Mouse (Mus musculus): ENCODE measurements at regions not wholly inside any gene's neighbourhood (a gene's known extent, or its start where the extent isn't known, plus 50 kb on each side); places are given as distances from the start of the nearest gene placed in this dataset.
A peak's percentile ranks its signal among the peaks of the same experiment; 100 is the strongest.

DNA sequence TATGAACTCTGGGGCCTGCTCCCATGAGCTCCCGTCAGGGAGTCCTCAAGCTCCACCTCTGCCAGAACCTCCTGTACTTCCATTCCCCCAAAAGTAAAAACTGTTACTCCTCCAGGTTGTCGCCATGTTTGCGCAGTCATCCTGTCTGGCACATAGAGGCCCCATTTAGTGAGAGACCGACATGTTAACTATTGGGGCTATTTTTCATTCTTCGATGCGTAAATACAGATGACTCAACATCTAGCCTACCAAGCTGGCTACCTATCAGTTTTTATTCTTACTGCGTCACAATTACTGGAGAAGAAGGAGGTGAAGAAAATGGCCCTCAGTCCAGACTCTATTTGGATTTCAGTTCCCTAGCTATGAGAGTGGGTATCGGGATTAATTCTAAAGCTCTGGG, 182.9 kb upstream of the Mkln1 start:
- H3K4me1 ChIP-seq (replicated peaks; ENCODE audit: control insufficient read depth, insufficient read depth, low read length): peaks cover 23% of the 10 kb centered on the region
- H3K36me3 ChIP-seq (replicated peaks; ENCODE audit: control insufficient read depth, insufficient read depth): no peaks in the 10 kb centered on the region
- ATAC-seq (ENCODE audit: low FRiP score) (no peak), DNase-seq (ENCODE audit: low spot score) (no peak)
- H3K27me3 ChIP-seq (ENCODE audit: control insufficient read depth, insufficient read depth, low read length): peaks cover 31% of the 10 kb centered on the region
- no peaks in the 10 kb centered on the region for H3K9me3 ChIP-seq (ENCODE audit: control insufficient read depth, low read length)
- H3K4me2 ChIP-seq (replicated peaks): peak overlapping the region; percentile 100
- no peak overlapping the region for H3K27ac ChIP-seq
- peak overlapping the region; percentile 81 for H3K4me3 ChIP-seq (replicated peaks; ENCODE audit: low read length)
- WGBS: 75% methylated on average over 8 of the region's 8 CpGs
- peak overlapping the region; percentile 74 for H3K9ac ChIP-seq

DNA sequence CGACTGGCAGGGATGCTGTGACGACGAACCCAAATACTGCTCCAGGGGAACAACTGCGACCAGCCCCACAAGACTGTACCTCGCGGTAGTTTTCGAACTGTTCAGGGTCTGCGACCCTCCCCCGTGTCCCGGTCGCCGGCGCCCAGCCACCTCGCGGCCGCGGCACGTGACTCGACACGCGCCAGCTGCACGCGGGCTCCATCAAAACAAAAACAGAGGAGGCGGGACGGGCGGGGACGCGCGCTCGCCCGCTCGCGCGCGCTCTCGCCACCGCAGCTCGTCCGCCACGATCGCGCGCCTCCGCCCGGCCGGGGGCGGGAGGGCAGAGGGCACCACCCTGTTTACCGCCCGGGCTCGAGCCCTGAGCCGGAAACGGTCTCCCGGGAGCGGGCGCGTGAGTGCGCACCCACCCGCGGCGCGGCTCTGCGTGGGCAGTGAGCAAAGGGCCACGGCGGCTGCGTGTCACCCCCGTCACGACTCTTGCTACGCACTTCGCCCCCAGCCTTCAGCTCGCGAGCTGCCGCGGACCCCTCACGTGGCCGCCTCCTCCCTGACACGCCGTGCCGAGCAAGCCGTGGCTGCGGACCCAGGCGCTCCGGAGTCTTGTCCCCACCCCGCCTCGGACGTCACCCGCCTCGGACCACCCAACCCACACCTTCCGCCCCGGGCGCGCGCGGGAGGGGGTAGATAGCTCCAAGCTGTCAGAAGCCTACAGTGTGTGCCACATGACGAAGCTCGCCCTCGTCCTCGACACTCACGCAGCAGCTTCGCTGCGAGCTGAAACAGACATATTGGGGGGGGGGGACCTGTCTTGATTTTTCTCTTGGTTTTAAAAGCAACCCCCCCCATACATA, 182.1 kb upstream of the Mkln1 start:
- DNase-seq (ENCODE audit: low spot score) (peak; percentile 68), ATAC-seq (ENCODE audit: low FRiP score) (peak; percentile 68)
- Histone ChIP-seq H3K27me3 (ENCODE audit: control insufficient read depth, insufficient read depth, low read length) (peaks cover 36% of the 10 kb centered on the region), H3K9ac (peak overlapping the region; percentile 74), H3K4me3 (replicated peaks; ENCODE audit: low read length) (peak overlapping the region; percentile 81), H3K4me2 (replicated peaks) (peak overlapping the region; percentile 100), H3K4me1 (replicated peaks; ENCODE audit: control insufficient read depth, insufficient read depth, low read length) (peaks cover 31% of the 10 kb centered on the region), H3K27ac (no peak overlapping the region), H3K36me3 (replicated peaks; ENCODE audit: control insufficient read depth, insufficient read depth) (no peaks in the 10 kb centered on the region), H3K9me3 (ENCODE audit: control insufficient read depth, low read length) (no peaks in the 10 kb centered on the region)
- WGBS: under 1% methylated on average over 85 of the region's 100 CpGs

DNA sequence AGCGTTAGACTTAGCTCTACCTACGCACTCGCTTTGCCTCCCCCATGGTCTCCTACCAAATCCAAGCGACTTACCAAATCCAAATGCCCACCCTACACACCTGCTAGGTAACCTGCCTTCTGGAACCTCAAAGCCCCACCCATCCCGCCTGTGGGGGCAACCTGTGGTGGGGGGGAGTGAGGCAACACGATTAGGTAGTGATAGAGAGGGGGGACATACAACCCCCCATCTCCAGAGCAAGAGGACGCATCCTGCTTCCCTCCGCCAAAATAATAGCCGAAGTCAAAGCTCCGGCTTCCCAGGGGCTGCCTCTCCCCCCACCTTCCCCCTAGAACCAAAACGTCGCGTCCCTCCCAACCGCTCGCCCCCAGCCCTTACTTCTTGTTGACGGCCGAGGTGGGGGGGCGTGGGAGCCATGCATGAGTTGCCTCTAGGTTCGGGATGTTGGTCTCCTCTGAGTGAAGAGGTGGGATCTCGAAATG, 181.4 kb upstream of the Mkln1 start:
- no peak overlapping the region for H3K27ac ChIP-seq
- H3K27me3 ChIP-seq (ENCODE audit: control insufficient read depth, insufficient read depth, low read length): peaks cover 37% of the 10 kb centered on the region
- H3K4me1 ChIP-seq (replicated peaks; ENCODE audit: control insufficient read depth, insufficient read depth, low read length): peaks cover 35% of the 10 kb centered on the region
- H3K4me3 ChIP-seq (replicated peaks; ENCODE audit: low read length): peak overlapping the region; percentile 81
- peak; percentile 16 for ATAC-seq (ENCODE audit: low FRiP score)
- WGBS: under 1% methylated on average over 20 of the region's 20 CpGs
- H3K9ac ChIP-seq: peak overlapping the region; percentile 74
- H3K36me3 ChIP-seq (replicated peaks; ENCODE audit: control insufficient read depth, insufficient read depth): no peaks in the 10 kb centered on the region
- no peaks in the 10 kb centered on the region for H3K9me3 ChIP-seq (ENCODE audit: control insufficient read depth, low read length)
- no peak for DNase-seq (ENCODE audit: low spot score)
- peak overlapping the region; percentile 100 for H3K4me2 ChIP-seq (replicated peaks)

DNA sequence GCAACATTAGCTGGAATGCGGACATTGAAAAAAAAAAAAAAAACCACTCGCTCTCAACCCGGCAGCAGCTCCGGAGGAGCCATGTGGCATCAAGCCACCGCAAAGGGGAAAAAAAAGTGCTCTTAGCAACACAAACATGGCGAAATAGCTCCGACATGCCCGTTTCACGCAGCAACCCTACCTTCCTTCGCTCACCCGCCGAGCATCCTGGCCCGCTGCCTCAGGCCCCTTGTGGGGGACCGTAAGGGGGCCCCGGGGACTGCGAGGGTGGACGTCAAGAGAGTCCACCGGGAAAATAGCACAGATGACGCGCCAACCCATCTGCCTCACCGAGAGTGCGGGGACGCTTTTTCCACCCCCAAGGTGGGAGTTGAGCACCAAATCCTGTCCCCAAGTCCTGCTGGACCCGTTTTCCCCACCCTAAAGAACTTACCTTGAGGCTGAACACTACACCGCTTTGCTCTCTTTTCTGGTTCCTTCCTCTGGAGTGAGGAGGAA, 180.8 kb upstream of the Mkln1 start:
- H3K4me3 ChIP-seq (replicated peaks; ENCODE audit: low read length): peak overlapping the region; percentile 81
- H3K9me3 ChIP-seq (ENCODE audit: control insufficient read depth, low read length): no peaks in the 10 kb centered on the region
- no peak for ATAC-seq (ENCODE audit: low FRiP score)
- under 1% methylated on average over 24 of the region's 25 CpGs for WGBS
- H3K36me3 ChIP-seq (replicated peaks; ENCODE audit: control insufficient read depth, insufficient read depth): no peaks in the 10 kb centered on the region
- H3K9ac ChIP-seq: peak overlapping the region; percentile 48
- H3K27ac ChIP-seq: no peak overlapping the region
- H3K27me3 ChIP-seq (ENCODE audit: control insufficient read depth, insufficient read depth, low read length): peaks cover 40% of the 10 kb centered on the region
- DNase-seq (ENCODE audit: low spot score): peak; percentile 46
- peak overlapping the region; percentile 100 for H3K4me2 ChIP-seq (replicated peaks)
- H3K4me1 ChIP-seq (replicated peaks; ENCODE audit: control insufficient read depth, insufficient read depth, low read length): peaks cover 35% of the 10 kb centered on the region

DNA sequence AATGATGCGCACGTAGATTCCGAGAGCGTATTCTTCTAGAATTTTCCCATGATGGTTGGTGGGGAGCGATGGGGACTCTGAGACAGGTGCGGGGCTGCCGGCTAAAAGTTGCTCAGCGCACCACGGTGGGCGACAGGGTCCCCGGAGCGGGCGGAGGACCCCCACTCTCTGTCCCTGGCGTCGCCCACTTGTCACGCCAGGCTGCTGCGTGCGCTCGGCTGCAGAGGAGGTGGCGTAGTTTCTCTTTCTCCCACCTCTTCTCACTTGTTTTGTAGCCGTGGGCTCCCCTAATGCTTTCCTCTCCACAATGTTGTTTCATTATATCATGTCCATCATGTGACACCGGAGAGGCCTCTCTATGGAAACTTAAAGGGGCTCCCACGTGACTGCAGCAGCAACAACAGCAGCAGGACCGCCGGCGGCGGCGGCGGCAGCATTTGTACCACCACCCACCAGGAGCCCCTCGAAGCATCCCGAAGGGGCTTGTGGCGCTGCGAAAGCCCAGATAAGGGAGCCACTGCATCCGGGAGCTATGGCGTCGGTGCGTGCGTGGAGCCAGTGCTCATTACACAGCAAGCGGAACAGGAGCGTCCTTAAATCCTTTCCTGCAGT, 180.3 kb upstream of the Mkln1 start:
- Histone ChIP-seq H3K9me3 (ENCODE audit: control insufficient read depth, low read length) (no peaks in the 10 kb centered on the region), H3K27ac (no peak overlapping the region), H3K4me3 (replicated peaks; ENCODE audit: low read length) (peak overlapping the region; percentile 81), H3K27me3 (ENCODE audit: control insufficient read depth, insufficient read depth, low read length) (peaks cover 41% of the 10 kb centered on the region), H3K36me3 (replicated peaks; ENCODE audit: control insufficient read depth, insufficient read depth) (no peaks in the 10 kb centered on the region), H3K9ac (peak overlapping the region; percentile 40; the same call in 1 of the 2 replicates), H3K4me2 (replicated peaks) (peak overlapping the region; percentile 100), H3K4me1 (replicated peaks; ENCODE audit: control insufficient read depth, insufficient read depth, low read length) (peaks cover 35% of the 10 kb centered on the region)
- under 1% methylated on average over 40 of the region's 40 CpGs for WGBS
- DNase-seq (ENCODE audit: low spot score): peak; percentile 53
- peak; percentile 22; the same call in 1 of the 2 replicates for ATAC-seq (ENCODE audit: low FRiP score)

DNA sequence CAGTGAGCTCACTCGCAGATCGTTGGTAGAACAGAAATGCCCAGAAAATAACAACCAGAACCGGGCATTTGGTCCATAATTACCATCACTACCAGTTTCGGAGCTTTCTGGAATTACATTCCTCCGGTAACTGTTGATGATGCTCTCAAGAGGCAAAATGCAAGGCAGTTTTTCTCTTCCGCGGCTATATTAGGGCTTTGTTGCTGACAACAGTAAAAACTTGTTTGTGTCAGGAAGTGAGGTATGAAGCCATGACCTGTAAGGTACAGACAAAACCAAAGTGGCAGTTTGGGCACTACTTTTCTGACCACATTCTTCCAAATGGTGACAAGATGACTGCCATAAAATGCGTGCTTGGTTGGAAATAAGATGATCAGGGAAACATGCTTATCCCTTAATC, 179.7 kb upstream of the Mkln1 start:
- DNase-seq (ENCODE audit: low spot score) (peak; percentile 33), ATAC-seq (ENCODE audit: low FRiP score) (no peak)
- Histone ChIP-seq H3K4me3 (replicated peaks; ENCODE audit: low read length) (peak overlapping the region; percentile 81), H3K4me2 (replicated peaks) (peak overlapping the region; percentile 100), H3K4me1 (replicated peaks; ENCODE audit: control insufficient read depth, insufficient read depth, low read length) (peaks cover 35% of the 10 kb centered on the region), H3K36me3 (replicated peaks; ENCODE audit: control insufficient read depth, insufficient read depth) (no peaks in the 10 kb centered on the region), H3K27me3 (ENCODE audit: control insufficient read depth, insufficient read depth, low read length) (peaks cover 46% of the 10 kb centered on the region), H3K9me3 (ENCODE audit: control insufficient read depth, low read length) (no peaks in the 10 kb centered on the region), H3K9ac (no peak overlapping the region), H3K27ac (no peak overlapping the region)
- WGBS: 28% methylated on average over 8 of the region's 8 CpGs

DNA sequence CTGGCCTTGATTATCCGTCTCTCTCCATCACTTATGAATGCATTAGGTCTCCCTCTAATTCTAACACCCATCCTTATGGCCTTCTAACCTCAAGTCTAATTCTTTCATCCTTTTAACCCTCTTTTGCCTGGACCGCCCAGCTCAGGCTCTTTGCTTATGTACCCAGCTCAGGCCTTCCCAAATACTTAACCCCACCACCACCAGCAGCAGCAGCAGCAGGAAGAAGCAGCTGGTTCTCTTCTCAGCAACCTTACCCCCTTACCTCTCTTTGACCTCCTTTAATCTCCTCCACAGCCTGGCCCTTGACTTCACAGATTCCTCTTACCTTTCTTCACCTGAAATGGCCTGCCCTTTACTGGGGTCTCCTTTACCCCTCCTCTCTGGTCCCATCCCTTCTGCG, 178.8 kb upstream of the Mkln1 start:
- Histone ChIP-seq H3K36me3 (replicated peaks; ENCODE audit: control insufficient read depth, insufficient read depth) (no peaks in the 10 kb centered on the region), H3K27me3 (ENCODE audit: control insufficient read depth, insufficient read depth, low read length) (peaks cover 46% of the 10 kb centered on the region), H3K4me2 (replicated peaks) (peak overlapping the region; percentile 64), H3K9ac (peak overlapping the region; percentile 28), H3K27ac (no peak overlapping the region), H3K9me3 (ENCODE audit: control insufficient read depth, low read length) (no peaks in the 10 kb centered on the region), H3K4me3 (replicated peaks; ENCODE audit: low read length) (peak overlapping the region; percentile 32), H3K4me1 (replicated peaks; ENCODE audit: control insufficient read depth, insufficient read depth, low read length) (peaks cover 35% of the 10 kb centered on the region)
- DNase-seq (ENCODE audit: low spot score) (no peak), ATAC-seq (ENCODE audit: low FRiP score) (no peak)
- WGBS: 29% methylated on average over 3 of the region's 3 CpGs

DNA sequence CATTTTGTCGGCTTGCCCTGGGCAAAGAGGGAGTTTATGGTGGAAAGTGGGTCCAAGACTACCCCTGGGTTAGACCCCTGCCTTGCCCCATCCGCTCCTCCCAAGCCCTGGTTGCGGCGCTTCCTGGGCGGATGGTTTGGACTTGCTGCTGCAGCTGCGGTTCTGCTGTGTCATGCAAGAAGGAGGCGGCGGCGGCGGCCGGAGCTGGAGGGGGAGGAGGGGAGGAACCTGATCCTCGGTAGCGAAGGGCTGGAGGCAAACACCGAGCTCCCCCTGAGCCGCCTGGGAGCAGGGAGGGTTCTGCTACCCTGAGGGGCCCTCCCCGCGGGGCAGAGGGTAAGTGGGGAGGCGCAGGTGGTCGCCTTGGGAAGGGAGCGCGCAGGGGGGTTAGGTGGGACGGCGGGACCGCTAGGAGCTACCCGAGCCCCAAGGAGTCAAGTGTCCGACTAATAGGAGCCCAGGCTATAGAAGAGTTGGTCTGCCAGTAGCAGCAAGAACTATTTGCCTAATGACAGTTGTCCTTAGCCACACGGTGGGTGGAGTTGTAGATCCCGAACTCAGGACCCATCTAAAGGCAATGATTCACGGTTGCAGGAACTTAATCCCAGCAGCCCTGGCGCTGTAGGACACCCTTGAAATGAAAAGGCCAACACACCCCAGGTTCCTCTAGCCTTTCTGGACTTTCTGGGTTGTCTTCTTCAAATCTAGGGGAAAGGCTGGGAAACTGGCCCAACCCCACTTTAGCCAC, 178.2 kb upstream of the Mkln1 start:
- ATAC-seq (ENCODE audit: low FRiP score) (no peak), DNase-seq (ENCODE audit: low spot score) (peak; percentile 51)
- Histone ChIP-seq H3K4me2 (replicated peaks) (peak overlapping the region; percentile 64), H3K27me3 (ENCODE audit: control insufficient read depth, insufficient read depth, low read length) (peaks cover 46% of the 10 kb centered on the region), H3K4me3 (replicated peaks; ENCODE audit: low read length) (peak overlapping the region; percentile 32), H3K36me3 (replicated peaks; ENCODE audit: control insufficient read depth, insufficient read depth) (no peaks in the 10 kb centered on the region), H3K9me3 (ENCODE audit: control insufficient read depth, low read length) (no peaks in the 10 kb centered on the region), H3K4me1 (replicated peaks; ENCODE audit: control insufficient read depth, insufficient read depth, low read length) (peaks cover 35% of the 10 kb centered on the region), H3K9ac (peak overlapping the region; percentile 28), H3K27ac (no peak overlapping the region)
- 2% methylated on average over 27 of the region's 30 CpGs for WGBS

DNA sequence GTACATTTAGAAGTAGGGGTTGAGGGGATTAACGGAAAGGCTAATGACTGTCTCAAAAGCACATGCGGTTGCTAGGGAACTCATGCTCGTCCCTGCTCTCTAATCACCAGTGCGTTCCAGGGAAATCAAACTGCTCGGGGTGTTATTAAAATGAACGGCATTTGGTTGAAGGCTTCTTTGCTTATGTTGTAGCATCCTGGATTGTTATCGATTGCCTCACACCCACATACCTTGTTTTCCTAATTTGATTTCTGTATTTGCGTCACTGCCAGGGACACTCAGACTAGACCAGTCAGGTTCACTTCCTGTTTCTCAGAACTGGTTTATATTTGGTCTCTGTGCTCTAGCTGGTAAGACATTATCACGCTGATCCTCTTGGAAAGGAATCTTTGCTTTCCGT, 177.0 kb upstream of the Mkln1 start:
- peak overlapping the region; percentile 64 for H3K4me2 ChIP-seq (replicated peaks)
- peaks cover 46% of the 10 kb centered on the region for H3K27me3 ChIP-seq (ENCODE audit: control insufficient read depth, insufficient read depth, low read length)
- peaks cover 35% of the 10 kb centered on the region for H3K4me1 ChIP-seq (replicated peaks; ENCODE audit: control insufficient read depth, insufficient read depth, low read length)
- no peak for DNase-seq (ENCODE audit: low spot score)
- 0 out of 2 replicates have a peak overlapping the region, but pooled peaks have one; percentile 3 for H3K9ac ChIP-seq
- ATAC-seq (ENCODE audit: low FRiP score): no peak
- WGBS: 18% methylated on average over 10 of the region's 10 CpGs
- H3K36me3 ChIP-seq (replicated peaks; ENCODE audit: control insufficient read depth, insufficient read depth): no peaks in the 10 kb centered on the region
- no peak overlapping the region for H3K4me3 ChIP-seq (replicated peaks; ENCODE audit: low read length)
- no peak overlapping the region for H3K27ac ChIP-seq
- no peaks in the 10 kb centered on the region for H3K9me3 ChIP-seq (ENCODE audit: control insufficient read depth, low read length)
